Mouse (Mus musculus): ENCODE measurements around the gene Gpr87. TPM values are rescaled to one million over a fixed set of nuclear protein-coding genes. Genes with fewer than 3 reads are reported as not detected.

Gpr87 gene
- total RNA-seq, 2 experiments from 2014 or later, result not detected

- DNase-seq, result no peak
- intact Hi-C loops (cut with DNase I), result no loop called here
These were observed 805 bp downstream of the Gpr87 start for GRCm38 (mm10) chr3:59194099-59194498.

GRCm38 (mm10) chr3:59191674-59192073 lies 3.2 kb downstream of the Gpr87 start:
- intact Hi-C loops (cut with DNase I), result no loop called here

GRCm38 (mm10) chr3:59187336-59187735 lies 7.6 kb downstream of the Gpr87 start:
- intact Hi-C loops (cut with DNase I), result no loop called here
- DNase-seq, result no peak

More at GRCm38 (mm10) chr3:59191674-59192073, 3.2 kb downstream of the Gpr87 start:
- DNase-seq, result no peak

GRCm38 (mm10) chr3:59185662-59186061 lies 9.2 kb downstream of the Gpr87 start:
- intact Hi-C loops (cut with DNase I), result no loop called here
- DNase-seq, result no peak

GRCm38 (mm10) chr3:59182129-59182528 lies 12.8 kb downstream of the Gpr87 start:
- DNase-seq, result no peak
- intact Hi-C loops (cut with DNase I), result no loop called here

GRCm38 (mm10) chr3:59181134-59181533 lies 13.8 kb downstream of the Gpr87 start:
- DNase-seq, result no peak
- intact Hi-C loops (cut with DNase I), result no loop called here

GRCm38 (mm10) chr3:59176871-59177270 lies 18.0 kb downstream of the Gpr87 start:
- intact Hi-C loops (cut with DNase I), result no loop called here
- DNase-seq, result no peak

GRCm38 (mm10) chr3:59175234-59175633 lies 19.7 kb downstream of the Gpr87 start:
- DNase-seq, result no peak
- intact Hi-C loops (cut with DNase I), result no loop called here

GRCm38 (mm10) chr3:59174426-59175154 lies 20.3 kb downstream of the Gpr87 start:
- DNase-seq, result no peak
- intact Hi-C loops (cut with DNase I), result no loop called here

- no peak for DNase-seq
- intact Hi-C loops (cut with DNase I), result no loop called here
These were observed 24.8 kb downstream of the Gpr87 start for GRCm38 (mm10) chr3:59169921-59170627.

GRCm38 (mm10) chr3:59169215-59169614 lies 25.7 kb downstream of the Gpr87 start:
- intact Hi-C loops (cut with DNase I), result no loop called here

GRCm38 (mm10) chr3:59168476-59168875 lies 26.4 kb downstream of the Gpr87 start:
- intact Hi-C loops (cut with DNase I), result no loop called here
- no peak for DNase-seq

More at GRCm38 (mm10) chr3:59169215-59169614, 25.7 kb downstream of the Gpr87 start:
- no peak for DNase-seq

- DNase-seq, result no peak
- intact Hi-C loops (cut with DNase I), result no loop called here
These were observed 27.4 kb downstream of the Gpr87 start for GRCm38 (mm10) chr3:59167417-59168054.

- intact Hi-C loops (cut with DNase I), result no loop called here
- no peak for DNase-seq
These were observed 34.4 kb downstream of the Gpr87 start for GRCm38 (mm10) chr3:59160465-59160864.

GRCm38 (mm10) chr3:59157048-59157447 lies 37.9 kb downstream of the Gpr87 start:
- intact Hi-C loops (cut with DNase I), result no loop called here
- no peak for DNase-seq

GRCm38 (mm10) chr3:59155404-59155803 lies 39.5 kb downstream of the Gpr87 start:
- no peak for DNase-seq
- intact Hi-C loops (cut with DNase I), result no loop called here

GRCm38 (mm10) chr3:59154888-59155287 lies 40.0 kb downstream of the Gpr87 start:
- intact Hi-C loops (cut with DNase I), result no loop called here

GRCm38 (mm10) chr3:59153424-59153823 lies 41.5 kb downstream of the Gpr87 start, which contains the start of gene P2ry14:
Gene P2ry14 (minus strand): TSS chr3:59153618.
- intact Hi-C loops (cut with DNase I), result no loop called here
- no peak for DNase-seq

More at GRCm38 (mm10) chr3:59154888-59155287, 40.0 kb downstream of the Gpr87 start:
- DNase-seq, result no peak

- intact Hi-C loops (cut with DNase I), result no loop called here
These were observed 44.3 kb downstream of the Gpr87 start for GRCm38 (mm10) chr3:59150624-59151023.

GRCm38 (mm10) chr3:59149646-59150045 lies 45.3 kb downstream of the Gpr87 start:
- intact Hi-C loops (cut with DNase I), result no loop called here
- no peak for DNase-seq

More at GRCm38 (mm10) chr3:59150624-59151023, 44.3 kb downstream of the Gpr87 start:
- DNase-seq, result no peak

GRCm38 (mm10) chr3:59145194-59145593 lies 49.7 kb downstream of the Gpr87 start:
- no peak for DNase-seq
- intact Hi-C loops (cut with DNase I), result no loop called here
